Mouse (Mus musculus) right cerebral cortex, adult 2 months (tissue): Measurements from ENCODE around the gene Rassf1.

ENCODE experiments used
- DNase-seq, 2 experiments: peaks; one replicate each; pipeline ENCODE4 v3.0.0; 2021 to 2022; ENCODE audit warnings: low spot score in 2 of 2

The Rassf1 gene

DNA sequence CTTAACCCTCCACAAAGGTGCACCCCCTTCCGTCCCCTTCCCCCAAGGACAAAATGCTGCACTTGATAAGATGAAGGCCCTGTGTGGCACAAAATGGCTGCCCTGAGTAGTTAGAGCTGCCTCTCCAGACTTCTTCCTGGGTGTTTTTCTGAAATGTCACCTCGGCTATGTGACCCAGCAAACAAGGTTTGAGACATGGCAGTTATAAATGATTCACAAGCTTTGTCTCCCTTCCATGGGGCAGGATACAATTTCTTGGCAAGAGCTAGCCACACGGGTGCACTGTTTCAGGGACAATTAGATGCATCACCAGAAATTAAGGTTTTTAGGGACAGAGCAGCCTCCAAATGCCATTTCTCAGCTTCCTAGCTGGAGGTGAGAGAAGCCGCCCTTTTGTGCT, 10.9 kb upstream of the Rassf1 start:
- DNase-seq, result no peak

DNA sequence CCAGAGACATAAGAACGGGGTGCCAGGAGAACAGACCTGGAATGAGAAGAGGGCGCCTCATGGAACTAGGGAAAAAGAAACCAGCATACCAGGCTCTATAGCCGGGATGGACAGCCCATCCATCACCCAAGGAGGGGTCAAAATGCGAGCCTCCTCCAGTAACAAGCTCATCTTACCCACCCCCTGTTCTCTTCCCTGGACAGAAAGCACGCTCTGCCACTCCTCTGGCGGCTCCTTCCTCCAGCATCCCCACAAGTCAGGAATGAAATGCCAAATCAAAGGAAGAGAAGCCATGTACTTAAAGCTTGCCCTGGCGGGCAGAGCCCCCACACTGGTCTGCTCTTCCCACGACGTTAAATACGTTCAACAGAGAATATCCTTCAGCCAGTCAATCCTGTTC, 10.3 kb upstream of the Rassf1 start:
- no peak for DNase-seq

DNA sequence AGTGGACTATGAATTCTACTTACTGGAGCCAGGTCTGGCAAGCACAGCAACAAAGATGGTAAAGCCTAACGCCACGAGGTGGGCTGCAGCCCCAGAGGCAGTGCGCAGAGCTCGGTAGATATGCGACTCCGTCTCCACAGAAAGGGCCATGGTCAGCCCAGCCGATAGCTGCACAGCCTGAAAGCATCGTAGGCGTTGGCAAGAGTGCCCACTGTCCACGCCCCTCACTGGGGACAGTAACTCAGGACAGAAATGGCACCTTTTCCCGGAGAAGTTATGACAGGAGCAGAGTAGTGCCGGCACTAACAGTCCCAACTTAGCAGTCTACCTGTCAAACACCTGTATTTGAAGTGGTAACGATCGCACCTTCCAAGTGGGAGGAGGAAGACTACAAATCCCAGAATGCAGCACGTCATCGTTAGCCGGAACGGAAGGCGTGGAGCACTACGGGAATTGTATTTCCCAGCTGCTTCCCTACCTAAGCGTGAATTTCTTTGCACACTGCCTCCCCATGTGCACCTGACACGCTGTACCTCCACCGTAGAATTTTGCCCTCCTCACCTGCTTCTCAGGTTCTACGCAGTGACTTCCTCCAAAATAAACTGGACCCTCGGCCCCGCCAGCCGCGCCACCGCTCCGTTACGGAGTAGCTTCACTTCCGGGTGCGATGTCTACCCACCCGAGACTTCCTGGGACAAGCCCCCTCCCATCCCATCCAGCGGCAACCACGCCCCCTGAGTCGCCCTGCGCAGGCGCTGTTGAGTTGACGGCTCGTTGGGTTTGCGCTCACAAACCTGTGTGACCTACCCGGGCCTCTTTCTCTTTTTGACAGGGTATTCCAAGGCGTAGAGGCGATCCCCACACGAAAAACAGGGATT, 9.6 kb upstream of the Rassf1 start, which contains the start of the genes Cyb561d2 and Nprl2:
Gene Cyb561d2 (minus strand): TSS at position 720 of the 878 bp plus-strand sequence.
Gene Nprl2 (plus strand): TSS at position 753 of the 878 bp plus-strand sequence.
- peak; percentile 95 for DNase-seq

DNA sequence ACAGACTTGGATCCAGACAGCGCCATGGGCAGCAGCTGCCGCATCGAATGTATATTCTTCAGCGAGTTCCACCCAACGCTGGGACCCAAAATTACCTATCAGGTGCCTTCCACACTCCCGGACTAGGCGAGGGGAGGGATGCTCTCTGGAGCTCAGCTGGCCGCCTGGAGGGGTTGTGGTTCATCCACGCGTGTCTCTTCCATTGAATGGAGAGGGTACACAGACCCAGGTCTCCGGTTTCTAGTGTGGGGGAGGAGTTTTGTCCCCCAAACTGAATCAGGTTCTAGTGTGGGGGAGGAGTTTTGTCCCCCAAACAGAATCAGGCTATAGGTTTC, 9.0 kb upstream of the Rassf1 start:
- no peak for DNase-seq

DNA sequence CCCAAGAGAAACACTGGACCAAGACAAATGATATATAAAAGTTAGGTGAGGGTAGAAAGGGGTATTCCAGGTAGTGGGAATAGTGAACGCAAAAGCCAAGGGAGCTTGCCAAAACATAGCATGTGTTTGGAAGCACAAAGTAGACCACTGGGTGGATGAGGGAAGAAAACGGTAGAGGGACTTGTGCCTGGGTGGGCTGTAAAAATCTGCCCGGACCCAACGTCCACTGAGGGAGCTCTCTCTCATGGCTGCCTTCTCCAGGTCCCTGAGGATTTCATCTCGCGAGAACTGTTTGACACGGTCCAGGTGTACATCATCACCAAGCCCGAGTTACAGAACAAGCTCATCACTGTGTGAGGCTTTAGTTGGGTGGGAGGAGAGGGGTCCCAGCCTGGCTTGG, 8.6 kb upstream of the Rassf1 start:
- DNase-seq, result no peak

DNA sequence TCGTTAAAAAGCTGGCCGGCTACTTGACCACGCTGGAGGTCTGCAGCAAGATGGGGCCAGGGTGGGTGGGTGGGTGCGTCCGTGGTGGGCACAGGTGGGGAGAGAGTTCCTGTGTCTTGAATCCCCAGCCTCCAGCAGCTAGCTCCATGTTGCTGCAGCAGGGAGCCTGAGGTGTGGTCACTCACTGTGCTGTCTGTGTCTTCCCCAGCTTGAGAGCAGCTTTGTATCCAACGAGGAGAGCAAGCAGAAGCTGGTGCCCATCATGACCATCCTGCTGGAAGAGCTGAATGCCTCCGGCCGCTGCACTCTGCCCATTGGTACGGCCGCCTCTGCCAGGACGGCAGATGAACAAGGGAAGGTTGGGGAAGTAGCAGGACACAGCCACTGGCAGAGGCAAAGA, 8.1 kb upstream of the Rassf1 start:
- DNase-seq, result no peak

DNA sequence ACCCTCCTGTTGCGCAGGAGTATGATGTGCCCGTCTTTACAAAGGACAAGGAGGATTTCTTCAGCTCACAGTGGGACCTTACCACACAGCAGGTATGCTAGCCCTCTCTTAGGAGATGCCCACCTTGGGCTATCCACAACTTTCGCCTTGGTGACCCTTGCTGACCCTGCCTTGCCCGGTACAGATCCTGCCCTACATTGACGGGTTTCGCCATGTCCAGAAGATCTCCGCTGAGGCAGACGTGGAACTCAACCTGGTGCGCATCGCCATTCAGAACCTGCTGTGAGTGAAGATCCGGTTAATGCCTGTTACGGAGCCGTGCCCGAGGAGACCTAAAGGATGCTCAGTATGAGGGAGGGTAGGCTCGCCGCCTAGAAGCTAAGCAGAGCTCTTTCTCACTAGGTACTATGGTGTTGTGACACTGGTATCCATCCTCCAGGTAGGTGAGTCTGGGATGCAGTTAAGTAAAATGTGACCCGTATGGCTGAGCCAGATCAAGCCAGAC, 7.1 kb upstream of the Rassf1 start:
- no peak for DNase-seq

DNA sequence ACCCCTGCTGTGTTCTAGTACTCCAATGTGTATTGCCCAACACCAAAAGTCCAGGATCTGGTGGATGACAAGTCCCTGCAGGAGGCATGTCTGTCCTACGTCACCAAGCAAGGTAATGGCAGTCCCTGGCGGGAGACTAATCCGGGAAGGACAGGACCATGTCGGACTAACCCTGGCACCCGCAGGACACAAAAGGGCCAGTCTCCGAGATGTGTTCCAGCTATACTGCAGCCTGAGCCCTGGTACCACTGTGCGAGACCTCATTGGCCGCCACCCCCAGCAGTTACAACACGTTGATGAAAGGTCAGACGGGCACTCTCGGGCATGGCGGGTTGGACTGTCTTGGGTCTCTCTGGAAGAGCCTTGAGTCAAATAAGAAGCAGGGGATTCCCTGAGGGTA, 6.6 kb upstream of the Rassf1 start:
- no peak for DNase-seq

DNA sequence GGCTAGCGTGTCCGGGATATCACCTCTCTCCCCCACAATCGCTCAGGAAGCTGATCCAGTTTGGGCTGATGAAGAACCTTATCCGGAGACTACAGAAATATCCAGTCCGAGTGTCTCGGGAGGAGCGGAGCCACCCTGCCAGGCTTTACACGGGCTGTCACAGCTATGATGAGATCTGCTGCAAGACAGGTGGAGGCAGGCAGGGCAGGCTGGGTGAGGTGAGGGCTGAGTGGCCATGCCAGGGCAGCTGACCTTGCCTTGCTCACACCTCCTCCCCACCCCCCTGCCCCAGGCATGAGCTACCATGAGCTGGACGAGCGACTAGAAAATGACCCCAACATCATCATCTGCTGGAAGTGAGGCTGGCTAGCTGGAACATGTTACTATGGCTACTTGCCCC, 6.2 kb upstream of the Rassf1 start:
- DNase-seq, result no peak

DNA sequence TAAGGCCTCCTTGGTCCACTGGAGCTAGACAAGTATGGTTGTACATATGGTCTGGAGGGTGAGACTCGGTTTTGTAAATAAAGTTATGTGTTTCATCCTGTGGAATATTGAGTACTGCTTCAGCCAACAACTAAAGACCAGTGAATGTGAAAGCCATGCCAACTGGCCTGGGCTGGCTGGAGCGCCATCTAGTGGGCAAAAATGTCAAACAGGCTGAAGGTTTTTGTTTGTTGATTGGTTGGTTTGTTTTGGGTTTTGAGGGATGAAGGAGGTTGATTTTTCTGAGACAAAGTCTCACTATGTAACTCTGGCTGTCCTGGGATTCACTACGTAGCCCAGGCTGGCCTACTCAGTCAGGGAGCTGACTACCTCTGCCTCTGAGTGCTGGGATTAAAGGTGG, 5.8 kb upstream of the Rassf1 start:
- DNase-seq, result peak; percentile 79 to 81

DNA sequence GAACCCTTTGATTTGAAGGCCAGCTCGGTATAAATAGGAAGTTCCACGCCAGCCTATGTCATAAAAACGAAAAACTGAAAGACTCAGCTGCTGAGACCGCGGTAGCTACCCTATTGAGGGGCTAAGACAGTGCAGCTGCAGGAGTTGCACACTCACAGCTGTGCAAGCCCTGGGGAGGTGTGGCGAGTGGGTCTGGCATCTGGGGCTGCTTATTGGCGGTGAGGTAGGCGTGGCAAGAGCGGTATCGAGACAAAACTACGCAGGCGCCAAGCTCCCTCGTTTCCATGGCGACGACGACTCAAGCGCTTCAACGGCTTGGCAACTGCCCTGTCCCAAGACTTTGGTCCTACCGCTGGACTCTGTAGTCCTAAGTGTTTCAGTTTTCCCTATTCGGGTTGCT, 4.3 kb upstream of the Rassf1 start, which contains the start of gene Zmynd10:
Gene Zmynd10 (plus strand): TSS at position 273 of the 400 bp plus-strand sequence.
- peak; percentile 89 to 90 for DNase-seq

DNA sequence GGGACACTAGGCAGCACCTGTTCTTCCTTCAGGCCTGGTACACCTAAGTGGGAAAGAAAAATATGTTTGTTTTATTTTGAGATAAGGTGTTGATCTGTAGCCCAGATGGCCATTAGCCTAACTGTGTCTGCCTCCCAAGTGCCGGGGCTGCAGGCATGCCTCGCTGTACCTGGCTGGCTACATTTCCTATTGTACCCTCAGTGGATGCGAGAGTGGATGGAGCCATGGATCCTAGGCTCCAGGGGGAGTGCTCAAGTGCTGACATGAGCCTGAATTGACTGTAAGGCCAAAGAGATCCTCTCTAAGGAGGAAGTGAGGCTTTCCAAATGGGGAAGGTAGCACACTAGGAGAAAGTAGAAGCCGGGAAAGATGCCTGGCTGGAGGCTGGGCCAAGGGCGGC, 3.4 kb upstream of the Rassf1 start:
- no peak for DNase-seq

DNA sequence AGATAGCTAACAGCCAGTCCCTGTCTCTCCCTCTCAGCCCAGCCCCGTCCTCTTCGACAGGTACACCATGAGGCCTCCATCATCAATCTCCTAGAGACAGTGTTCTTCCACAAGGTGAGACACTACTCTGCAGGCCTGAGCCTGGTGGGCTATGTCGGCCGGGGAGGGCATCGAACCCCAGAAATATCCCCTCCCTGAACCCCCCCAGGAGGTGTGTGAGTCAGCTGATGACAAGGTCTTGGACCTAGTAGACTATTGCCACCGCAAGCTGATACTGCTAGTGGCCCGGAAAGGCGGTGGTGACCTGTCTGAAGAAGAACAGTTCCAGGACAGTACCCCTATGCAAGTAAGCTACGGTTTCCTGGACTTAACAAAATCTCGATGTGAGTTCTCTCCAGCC, 2.5 kb upstream of the Rassf1 start:
- no peak for DNase-seq

DNA sequence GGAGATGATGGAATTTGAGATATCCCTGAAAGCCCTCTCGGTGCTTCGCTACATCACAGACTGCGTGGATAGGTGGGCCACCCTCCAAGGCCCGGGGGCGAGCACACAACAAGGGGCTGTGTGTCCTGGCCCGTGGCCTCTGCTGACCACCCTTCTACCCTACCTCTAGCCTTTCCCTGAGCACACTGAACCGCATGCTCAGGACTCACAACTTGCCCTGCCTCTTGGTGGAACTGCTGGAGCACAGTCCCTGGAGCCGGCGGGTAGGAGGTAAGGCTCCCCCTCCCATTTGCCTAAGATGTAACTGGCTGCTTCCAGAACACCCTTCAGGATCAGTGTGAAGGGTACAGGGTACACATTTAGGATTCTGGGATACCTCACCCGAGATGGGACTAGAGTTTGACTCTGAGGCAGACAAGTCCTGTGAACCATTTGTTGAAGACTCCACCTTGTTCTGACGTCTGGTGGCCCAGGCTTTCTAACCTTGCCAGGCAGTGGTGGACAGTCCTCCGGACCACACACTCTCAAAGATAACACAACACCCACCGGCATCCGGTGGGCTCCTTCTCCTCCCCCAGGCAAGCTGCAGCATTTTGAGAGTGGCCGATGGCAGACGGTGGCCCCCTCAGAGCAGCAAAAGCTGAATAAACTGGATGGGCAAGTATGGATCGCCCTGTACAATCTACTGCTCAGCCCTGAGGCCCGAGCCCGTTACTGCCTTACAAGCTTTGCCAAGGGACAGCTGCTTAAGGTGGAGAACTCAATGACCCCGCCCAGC, 1.9 kb upstream of the Rassf1 start:
- no peak for DNase-seq

DNA sequence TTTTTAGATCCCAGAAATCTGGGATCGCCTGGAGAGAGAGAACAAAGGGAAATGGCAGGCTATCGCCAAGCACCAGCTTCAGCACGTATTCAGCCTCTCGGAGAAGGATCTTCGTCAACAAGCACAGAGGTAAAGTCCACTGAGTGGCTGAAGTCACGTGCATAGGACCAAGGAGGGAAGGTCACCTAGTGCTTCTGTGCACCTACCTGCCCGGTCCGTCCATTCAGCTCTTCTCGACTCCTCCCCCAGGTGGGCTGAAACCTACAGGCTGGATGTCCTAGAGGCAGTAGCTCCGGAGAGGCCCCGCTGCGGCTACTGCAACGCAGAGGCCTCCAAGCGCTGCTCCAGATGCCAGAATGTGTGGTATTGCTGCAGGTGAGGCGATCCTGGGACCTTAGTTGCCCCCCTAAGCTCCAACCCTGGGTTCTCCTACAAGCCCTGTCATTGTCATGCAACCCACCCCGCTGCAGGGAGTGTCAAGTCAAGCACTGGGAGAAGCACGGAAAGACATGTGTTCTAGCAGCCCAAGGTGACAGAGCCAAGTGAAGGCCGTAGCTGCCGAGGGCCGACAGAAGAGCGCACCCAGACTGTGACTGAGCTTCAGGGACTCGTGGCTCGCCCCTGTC, 751 bp upstream of the Rassf1 start:
- no peak for DNase-seq

DNA sequence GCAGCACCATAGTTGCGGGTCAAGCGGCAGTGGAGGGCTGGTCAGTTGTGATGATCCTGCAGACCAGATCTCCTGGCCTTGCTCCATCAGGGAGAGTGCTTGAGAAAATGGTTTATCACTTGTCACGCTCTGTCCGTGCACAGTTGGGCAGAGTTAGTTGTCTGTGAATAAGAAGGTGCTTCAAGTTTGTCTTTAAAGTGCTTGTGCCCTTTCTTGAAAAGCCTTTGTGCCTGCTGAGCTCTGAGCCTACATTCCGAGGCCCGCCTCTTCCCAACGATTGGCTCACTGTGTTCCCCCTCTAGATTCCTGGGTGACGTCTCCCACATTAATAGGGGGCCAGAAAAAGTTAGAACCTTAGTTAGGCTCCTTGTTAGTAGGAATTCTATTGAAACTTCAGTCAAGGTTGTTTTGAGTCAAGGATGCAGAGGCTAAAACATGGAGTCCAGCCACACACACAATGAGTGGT, 568 bp downstream of the Rassf1 start:
- DNase-seq, result no peak

DNA sequence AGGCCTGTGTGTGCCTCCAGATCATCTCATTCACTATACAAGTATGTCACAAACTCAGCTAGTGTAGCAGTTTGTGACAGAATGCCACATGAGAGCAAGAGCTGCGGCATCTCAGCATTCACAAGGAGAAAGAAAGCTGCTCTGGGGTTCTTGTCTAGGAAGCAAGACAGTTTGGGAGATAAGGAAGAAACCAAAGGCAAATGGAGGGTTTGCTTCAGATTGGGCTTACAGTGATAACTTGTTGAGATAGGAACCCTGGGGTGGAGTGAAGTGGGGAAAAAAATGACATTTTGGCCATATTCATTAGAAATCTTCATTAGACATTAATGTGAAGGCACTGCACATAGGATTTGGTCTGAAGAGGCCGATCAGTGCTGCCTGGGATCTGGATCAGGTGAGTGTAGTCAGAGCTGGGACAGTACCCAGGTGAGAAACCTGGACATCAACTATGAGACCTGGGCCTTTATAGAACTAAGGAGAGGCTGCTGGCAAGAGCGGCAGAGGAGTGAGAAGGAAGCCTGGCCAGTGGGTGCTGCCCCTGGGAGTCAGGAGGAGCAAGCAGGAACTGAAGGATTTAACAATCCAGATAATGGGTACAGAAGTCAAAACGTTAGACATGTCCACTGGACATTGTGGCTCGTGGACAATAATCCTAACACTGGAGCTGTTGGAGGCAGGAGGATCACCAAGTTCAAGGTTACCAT, 1.5 kb downstream of the Rassf1 start:
- no peak for DNase-seq

DNA sequence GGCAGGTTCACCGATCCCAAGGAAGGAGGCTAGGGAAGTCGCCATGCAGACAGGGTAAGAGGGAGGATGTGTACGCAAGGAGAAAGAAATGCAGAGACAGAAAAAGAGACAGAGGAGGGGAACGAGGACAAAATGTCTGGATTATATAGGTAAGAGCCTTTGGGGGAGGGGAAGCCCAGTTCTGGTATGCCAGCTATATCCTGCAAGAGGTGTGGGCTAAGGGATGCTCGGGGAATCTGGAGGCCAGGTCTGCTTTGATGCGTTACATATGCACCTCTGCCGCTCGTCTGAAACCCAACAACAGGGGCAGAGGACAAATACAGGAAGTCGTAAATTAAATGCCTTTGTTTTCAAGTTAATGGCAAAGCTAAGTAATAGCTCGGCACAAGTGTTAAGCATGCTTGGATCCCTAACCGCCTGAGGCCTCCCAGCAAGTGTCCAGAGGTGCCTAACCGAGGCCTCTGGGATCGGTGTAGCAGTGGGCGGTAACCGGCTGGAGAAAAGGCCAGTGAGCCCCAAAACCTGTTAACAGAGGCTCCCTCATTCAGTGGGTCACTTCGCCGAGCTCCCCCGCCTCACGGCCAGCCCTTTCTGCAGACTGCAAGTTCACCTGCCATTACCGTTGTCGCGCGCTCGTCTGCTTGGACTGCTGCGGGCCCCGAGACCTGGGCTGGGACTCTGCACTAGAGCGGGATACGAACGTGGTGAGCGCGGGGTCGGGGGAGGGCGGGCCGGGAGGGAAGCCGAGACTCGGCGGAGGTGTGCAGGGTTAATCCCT, 2.4 kb downstream of the Rassf1 start:
- DNase-seq, result peak; percentile 43 to 48

DNA sequence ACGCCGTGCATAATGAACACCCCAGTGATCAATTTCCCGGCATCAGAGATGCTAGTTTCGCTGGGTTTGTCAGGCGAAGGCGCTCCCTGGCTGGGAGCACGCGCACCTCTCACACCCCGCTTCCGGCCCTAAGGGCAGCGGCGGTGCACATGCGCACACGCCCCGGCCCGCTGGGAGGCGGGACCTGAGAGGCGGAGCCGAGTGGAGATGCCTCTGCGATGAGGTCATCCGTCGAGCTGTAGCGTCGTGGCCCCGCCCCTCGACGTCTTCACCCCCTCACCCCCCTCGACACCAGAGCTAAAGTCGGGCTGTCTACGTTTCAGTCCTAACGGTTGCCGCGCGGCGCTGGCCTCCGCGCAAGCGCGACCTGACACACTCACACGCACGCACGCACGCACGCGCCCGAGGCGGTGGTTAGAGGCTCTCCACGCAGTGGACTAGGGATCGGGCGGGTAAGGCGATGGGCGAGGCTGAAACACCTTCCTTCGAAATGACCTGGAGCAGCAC, 3.0 kb downstream of the Rassf1 start:
- peak; percentile 93 to 95 for DNase-seq

DNA sequence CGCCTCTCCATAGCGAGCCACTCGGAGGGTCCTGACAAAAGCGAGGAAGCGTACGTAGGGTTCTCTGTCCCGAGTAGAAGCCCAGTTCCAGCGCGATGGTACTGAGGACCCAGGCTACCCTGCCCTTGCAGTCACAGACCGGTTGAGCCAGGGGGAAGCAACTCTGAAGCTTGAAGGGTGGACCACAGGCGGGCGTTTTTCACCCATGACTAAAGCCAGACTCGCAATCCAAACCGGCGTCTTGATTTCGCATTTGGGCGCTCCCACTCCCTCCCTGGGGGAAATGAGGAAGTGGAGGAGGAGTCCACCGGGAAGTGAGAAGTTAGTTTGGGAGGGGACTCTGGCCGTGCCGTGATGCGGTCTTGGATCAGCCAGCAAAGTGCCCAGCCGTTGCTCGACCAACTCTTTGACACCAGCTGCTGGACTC, 3.7 kb downstream of the Rassf1 start:
- DNase-seq, result no peak
